Mouse (Mus musculus) kidney, postnatal 36 days (tissue): ENCODE measurements around the gene Defb25.

Experiments used
- DNase-seq, 2 experiments: peaks; one replicate each; pipeline ENCODE4 v3.0.0; 2021 to 2022; ENCODE audit warnings: mixed read lengths in 2 of 2

Gene Defb25

DNA sequence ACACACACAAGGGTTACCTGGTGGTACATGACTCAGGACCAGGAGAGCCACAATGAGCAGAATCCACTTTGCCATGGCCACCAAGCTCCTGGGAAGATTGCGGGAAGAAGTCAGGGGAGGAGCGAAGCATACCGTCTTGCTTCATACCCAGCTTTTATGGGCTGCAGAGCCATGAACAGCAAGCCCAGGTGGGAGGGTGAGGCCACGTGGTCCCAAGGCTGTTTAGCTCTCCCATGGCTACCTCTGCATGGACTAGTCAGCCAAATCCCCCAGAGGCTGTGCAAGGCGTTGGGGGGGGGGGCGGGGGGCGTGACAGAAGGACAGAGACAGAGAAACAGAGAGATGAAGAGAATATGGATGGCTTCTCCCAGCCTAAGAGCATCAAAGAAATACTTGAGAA, at the start of gene Defb25:
Defb25 (minus strand) TSS at position 101 of the 400 bp plus-strand sequence.
- no peak for DNase-seq

DNA sequence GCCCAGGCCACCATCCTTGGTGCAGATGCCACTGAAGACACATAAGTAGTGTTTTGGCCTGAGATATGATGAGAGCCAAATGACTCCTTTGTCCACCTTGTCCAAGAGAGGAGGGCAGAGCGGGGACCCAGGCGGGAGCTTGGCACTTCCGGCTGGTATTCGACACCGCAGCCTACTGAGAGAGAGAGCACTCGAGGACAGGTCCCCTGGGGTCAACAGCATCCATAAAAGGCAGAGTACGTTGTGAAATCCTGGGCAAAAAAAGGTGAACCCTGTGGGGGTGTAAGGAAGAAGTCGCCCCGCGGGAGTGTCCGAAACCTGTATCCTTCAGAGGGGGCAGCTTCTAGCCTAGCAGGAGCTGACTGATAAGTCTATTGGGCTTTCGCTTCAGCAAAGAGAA, 49.3 kb upstream of the Defb25 start:
- no peak for DNase-seq

DNA sequence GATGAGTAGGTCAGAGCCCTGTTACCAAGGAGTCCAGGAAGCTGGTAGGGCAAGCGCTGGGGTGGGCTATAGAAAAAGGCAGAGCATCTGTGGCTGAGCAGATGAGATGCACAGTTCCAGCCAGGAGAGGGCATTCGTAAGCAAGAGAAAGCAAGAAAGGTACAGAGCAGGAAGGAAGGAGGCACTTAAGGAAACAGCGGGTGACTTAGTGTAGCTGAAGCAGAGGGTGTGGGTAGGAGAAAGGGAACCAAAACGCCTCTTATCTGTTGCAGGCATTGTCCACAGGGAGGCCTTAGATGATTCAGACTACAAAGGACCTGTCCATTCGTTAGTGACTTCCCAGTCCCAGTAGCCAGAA, 48.8 kb upstream of the Defb25 start:
- peak; percentile 50 to 67 for DNase-seq

DNA sequence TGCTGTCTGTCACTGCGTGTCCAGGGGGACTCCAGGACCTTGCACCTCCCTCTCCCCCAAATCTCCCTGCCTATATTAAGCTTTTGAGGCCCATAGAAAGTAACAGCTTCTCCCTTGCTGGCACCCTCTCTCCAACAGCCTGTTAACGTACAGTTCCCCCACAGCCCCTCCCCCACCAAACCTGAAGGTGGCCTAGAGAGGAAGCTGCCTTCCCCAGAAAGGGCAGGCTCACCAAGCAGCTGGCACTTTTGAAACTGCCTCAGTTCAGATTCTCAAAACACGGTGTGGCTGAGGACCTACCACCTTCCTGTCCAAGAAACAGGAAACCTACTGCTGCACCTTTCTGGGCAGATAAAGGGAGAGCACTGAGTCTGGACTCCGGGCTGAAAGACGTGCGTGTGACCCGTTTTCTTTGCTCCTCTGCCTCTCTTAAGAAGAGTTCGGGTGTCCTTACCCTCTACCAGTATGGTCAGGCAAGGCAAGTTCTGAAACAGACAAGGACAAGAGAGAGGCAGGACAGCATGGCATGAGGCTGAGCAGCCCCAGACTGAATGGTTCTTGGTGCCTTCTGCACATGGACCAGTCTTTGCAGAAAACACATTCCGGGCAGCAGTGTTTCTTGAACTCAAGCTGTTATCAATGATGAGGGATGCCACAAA, 48.3 kb upstream of the Defb25 start:
- DNase-seq, result peak in 1 of 2 experiments; percentile 53

DNA sequence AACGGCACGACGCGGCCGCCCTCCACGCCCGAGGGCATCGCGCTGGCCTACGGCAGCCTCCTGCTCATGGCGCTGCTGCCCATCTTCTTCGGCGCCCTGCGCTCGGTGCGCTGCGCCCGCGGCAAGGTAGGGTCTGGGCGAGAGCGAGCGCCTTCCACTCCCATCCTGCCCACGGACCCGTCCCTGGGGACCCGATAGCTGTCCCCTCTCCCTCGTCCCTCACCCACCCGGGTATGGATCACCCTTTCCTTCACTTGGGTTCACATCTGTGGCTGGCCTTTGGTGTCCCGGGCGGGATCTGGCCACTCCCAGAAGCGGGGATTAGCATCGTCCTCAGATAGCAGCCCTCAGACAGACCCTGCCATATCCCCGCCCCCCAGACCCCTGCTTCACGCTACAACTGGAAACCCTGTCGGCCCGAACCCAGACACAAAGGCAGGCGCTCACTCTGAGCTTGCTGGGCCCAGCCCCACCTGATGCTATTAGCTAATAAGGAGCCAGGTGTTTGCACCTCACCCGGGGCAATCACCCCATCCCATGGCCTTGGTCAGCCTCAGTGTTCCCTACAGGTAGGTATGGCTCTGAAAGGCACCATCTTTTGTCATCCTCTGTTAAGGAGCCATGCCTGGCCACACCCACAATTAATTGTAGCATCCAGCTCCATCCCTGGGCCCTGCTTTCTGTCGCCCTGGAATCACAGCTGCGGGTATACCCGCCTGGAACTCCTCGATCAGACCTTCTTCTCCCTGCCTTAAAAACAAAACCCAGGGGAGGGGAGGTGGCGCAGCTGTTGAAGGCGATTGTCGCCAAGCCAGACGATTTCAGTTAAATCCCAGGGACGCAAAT, 47.0 kb upstream of the Defb25 start:
- DNase-seq, result no peak

DNA sequence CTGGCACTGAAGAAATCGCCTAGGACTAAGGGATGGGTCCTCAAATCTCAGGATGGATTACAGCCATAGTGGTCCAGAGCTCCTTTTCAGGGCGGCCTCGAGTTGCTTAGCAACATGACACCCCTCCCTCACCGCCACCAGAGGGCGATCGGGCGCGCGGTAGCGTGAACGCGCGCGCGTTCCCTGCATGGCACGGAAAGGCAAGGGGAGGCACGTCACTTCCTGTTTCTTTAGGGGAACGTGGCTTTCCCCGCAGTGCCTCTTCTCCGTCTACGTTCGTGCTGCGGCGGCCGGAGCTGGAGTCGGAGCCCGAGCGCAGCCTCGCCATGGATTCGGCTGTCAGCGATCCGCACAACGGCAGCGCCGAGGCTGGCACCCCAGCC, 46.4 kb upstream of the Defb25 start, which contains the start of gene H13:
H13 (plus strand) TSS at position 206 of the 383 bp plus-strand sequence.
- DNase-seq, result peak; percentile 93

- DNase-seq, result peak; percentile 34 to 56
These were observed 43.3 kb upstream of the Defb25 start for GRCm38 (mm10) chr2:152666191-152666590.

DNA sequence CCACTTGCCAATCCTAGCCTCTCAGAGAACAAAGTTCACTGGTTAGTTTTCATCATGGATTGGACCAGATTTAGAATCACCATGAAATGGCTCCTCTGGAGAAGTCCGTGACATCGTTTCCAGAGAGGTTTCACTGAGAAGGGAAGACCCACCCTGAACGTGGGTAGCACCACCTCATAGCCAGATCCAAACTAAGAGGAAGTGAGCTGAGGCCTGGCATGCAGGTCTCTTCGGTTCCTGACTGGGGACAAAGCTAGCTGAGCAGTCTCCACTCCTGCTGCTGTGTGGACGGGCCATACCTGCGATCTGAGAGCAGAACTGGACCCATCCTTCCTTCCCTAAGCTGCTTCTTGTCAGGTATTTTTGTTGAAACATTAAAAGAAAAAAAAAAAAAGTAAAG, 38.3 kb upstream of the Defb25 start:
- DNase-seq, result no peak

DNA sequence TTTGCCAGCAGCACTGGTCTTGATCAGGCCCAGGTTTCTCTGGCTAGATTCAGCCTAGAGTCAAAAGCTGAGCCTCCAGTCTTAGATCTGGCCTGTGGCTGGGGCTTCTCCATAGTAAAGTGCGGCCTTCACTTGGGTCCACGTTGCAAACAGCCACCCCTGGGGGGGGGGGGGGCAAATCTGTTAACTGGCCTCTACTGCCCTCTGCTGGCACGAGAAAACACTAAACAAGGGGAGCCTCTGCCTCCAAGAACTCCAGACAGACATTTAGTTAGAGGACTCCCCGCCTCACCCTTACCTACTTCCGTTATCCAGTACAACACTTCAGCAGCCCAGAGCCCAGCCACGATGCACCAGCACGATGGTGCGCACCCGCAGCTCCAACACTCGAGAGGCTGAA, 34.5 kb upstream of the Defb25 start:
- peak in 1 of 2 experiments; percentile 73 for DNase-seq

- DNase-seq, result peak in 1 of 2 experiments; percentile 50
These were observed 31.2 kb upstream of the Defb25 start for GRCm38 (mm10) chr2:152653874-152654715.

GRCm38 (mm10) chr2:152652901-152653620, 30.2 kb upstream of the Defb25 start:
- peak; percentile 69 to 75 for DNase-seq

DNA sequence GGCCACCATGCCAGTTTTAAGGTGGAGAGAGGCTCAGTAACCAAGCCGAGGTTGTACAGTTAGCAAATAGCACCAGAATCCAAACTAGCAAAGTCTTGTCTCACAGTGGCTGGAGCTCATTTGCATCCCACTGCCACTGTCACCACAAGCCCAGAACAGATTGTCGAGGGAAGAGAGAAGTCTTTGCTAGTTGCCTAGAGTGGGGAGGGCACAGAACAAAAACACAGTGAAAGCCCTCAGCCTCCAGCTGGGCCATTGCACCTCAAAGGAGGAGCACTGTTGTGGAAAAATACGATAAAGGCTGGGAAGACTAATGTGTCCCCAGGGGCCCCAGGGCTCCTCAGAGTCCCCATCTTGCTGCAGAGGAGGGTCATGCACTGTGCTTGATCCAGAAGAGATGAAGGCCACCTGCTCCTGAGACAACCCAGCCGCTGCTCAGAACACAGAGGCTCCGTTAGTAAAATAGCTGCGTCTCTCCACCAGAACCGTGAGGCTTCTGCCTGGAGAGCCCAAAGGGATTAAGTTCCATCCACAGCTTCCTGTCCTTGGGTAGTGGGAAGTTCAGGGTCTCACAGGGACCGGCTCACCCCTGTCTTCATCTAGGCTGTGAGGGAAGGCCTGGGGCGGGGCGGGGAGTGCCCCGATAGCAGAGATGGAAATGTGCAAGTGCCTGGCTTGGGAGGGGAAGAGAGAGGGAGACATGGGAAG, 16.7 kb upstream of the Defb25 start:
- DNase-seq, result peak; percentile 67 to 77

GRCm38 (mm10) chr2:152638865-152639264, 16.0 kb upstream of the Defb25 start:
- DNase-seq, result no peak

DNA sequence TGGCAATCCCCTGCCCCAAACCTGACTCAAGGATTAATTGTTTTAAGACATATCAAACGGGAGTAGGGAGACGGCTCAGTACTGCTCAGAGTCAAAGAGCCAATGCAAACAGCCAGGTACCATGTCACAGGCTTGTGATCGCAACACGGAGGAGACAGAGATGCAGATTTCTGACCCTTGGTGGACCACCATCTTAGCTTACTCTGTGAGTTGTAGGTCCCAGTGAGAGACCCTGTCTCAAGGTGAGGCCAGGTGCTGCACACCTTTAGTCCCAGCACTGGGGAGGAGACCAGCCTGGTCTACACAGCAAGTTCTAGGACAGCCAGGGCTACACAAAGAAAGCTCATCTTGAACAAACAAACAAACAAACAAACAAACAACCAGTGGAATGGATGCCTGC, 14.5 kb upstream of the Defb25 start:
- no peak for DNase-seq

- DNase-seq, result no peak
These were observed 14.1 kb upstream of the Defb25 start for GRCm38 (mm10) chr2:152637006-152637322.

DNA sequence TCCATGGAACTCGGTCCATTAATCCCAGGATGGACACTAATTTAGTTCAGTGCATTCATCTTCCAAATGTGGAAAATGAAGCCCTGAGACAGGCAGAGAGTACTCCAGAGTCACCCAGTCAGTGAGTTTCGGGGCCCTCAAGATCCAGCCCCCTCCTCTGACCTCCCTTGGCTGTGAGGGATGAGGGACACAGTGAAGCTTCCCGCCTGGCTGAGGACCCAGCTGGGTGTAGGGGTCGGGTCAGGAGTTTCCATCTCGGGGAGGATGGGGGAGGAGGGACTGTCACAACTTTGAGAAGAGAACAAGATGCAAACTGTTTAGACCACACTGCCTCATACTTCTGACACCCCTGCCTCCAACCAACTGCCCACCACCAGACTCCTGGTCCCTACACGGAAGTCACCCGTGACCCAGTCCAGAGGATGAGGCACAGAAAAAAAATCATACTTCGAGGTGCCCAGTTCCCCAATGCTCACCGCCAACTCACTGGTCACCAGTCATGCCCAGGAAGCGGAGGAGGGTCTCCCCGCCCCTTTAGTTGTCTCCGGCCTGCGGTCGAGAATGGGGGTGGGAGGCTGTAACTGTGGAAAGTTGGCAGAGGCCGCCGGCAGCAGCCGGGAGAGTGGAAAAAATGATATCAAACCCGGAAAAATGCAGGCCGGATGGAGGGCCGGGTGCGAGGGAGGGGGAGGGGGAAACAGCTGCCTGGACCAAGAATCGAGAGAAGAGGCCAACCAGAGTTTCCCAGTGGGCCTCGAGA, 13.6 kb upstream of the Defb25 start:
- peak; percentile 81 to 87 for DNase-seq

GRCm38 (mm10) chr2:152634311-152634710, 11.5 kb upstream of the Defb25 start:
- no peak for DNase-seq

DNA sequence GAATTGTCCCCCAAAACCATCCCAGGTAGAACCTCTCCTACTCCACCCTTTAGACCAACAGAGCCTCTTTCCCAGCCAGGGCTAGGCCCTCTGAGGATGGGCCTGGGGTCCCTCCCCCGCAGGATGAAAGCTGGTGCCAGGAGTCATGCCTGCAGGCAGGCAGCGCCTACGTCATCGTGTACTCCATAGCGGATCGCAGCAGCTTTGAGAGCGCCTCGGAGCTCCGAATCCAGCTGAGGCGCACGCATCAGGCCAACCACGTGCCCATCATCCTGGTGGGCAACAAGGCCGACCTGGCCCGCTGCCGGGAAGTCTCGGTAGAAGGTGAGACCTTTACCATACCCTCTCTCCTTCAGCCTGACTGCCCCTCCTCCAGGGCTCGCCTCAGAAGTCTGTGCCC, 10.5 kb upstream of the Defb25 start:
- DNase-seq, result no peak

- no peak for DNase-seq
These were observed 7.1 kb upstream of the Defb25 start for GRCm38 (mm10) chr2:152629904-152630303.

GRCm38 (mm10) chr2:152629239-152629638, 6.4 kb upstream of the Defb25 start:
- DNase-seq, result no peak

DNA sequence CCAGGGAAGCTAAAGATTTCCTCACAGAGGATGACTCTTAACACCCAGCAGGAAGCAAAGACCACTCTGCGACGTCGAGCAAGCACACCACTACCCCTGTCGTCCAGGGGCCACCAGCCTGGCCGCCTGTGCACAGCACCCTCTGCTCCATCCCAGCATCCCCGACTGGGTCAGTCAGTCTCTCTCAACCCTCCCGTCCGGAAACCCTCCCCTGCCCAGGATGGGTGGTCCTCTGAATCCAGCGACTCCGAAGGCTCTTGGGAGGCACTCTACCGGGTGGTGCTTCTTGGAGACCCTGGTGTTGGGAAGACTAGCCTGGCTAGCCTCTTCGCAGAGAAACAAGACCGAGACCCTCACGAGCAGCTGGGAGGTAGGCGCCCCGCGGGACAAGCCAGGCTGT, 5.2 kb upstream of the Defb25 start:
- DNase-seq, result peak in 1 of 2 experiments; percentile 47
